Comparison of ENCODE assay signal across 16 mouse cellular contexts in the genomic region with DNA sequence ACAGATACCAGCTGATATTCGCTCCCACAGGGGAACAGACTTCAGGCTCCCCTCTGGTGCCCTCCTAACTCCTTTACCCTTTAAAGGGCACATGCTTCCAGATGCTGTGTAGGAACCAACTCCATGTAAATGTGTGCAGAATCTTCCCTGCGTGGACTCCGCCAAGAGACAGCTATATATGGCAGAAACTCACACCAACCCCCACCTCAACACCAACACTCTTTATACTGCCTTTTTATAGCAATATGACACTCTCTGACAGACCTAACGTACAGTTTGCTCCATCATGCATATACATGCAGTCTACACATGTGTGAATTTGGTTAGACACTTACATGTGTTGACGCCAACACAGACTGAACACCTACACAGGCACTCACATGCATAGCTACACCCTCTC. TPM values are rescaled to one million over a fixed set of nuclear protein-coding genes. Genes with fewer than 3 reads are reported as not detected.
"Had no signal": no experiment of that assay in that cellular context is flagged by ENCODE, and none has a peak within 500 bp of the region (broad histone marks: within the 10 kb centered on the region; RNA-seq: fewer than 3 reads in every experiment).

No protein-coding gene starts in this region.

- H3K36me3 ChIP-seq: limb, embryonic 12.5 days; limb, embryonic 15.5 days; midbrain, embryonic 12.5 days; midbrain, embryonic 15.5 days; neural tube, embryonic 12.5 days; neural tube, embryonic 15.5 days had no signal

- ATAC-seq: liver, postnatal 0 days had no signal

- H3K27ac ChIP-seq: limb, embryonic 12.5 days; limb, embryonic 15.5 days; liver, embryonic 14.5 days; macrophage; midbrain, embryonic 12.5 days; midbrain, embryonic 15.5 days; neural tube, embryonic 12.5 days; neural tube, embryonic 15.5 days had no signal

- H3K27me3 ChIP-seq: midbrain, embryonic 15.5 days had no signal

- DNase-seq: kidney, adult 18-20 months; kidney, adult 9 months; layer of hippocampus, postnatal 36 days; left cerebral cortex, postnatal 4 days; liver, postnatal 0 days; thymus, postnatal 25 days had no signal

- H3K9me3 ChIP-seq: limb, embryonic 12.5 days; limb, embryonic 15.5 days; midbrain, embryonic 12.5 days; midbrain, embryonic 15.5 days; neural tube, embryonic 12.5 days; neural tube, embryonic 15.5 days had no signal

- H3K9ac ChIP-seq: liver, embryonic 14.5 days; liver, postnatal 0 days had no signal

RNA-seq across cellular contexts. Expression of gene 1700016K19Rik, which starts 1.0 kb away (rescaled TPM):
- total RNA-seq: megakaryocyte, adult 5-6 weeks had no signal
- polyA plus RNA-seq: liver, embryonic 11.5 days; liver, embryonic 14.5 days; liver, postnatal 0 days; macrophage had no signal
